Comparison of ENCODE assay signal across 27 mouse cellular contexts in the genomic region with DNA sequence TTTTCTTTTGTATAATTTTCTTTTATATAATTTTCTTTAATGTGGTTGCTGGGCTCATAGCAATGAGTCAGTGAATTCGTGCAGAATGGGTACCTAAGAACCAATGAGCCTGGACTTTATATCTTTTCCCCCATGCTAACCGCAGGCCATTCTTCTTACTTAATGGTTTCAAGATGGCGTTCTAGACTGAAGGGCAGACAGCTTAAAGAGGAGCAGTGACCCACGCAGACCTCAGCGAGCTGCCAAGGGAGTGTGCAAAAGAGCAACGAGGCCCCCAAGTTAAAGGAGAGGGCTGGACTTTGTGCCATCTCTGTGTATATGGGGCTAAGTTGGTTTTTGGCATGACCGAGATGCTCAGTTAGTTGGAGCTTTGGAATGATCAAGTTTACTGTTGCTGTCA. TPM values are rescaled to one million over a fixed set of nuclear protein-coding genes. Genes with fewer than 3 reads are reported as not detected.
DNase-seq lines count a peak whose midpoint lies in the region; ATAC-seq and TF ChIP-seq lines count a peak whose summit lies in the region.
"Had no signal": no experiment of that assay in that cellular context is flagged by ENCODE, and none has a peak within 500 bp of the region (broad histone marks: within the 10 kb centered on the region; RNA-seq: fewer than 3 reads in every experiment).

No protein-coding gene starts in this region.

- no peak overlapping the region for H3K9ac ChIP-seq in neural tube, embryonic 15.5 days (replicated peaks)
- H3K9ac ChIP-seq: hindbrain, embryonic 14.5 days; limb, embryonic 12.5 days; midbrain, embryonic 13.5 days; neural tube, embryonic 13.5 days had no signal

- H3K4me3 ChIP-seq in neural tube, embryonic 15.5 days (replicated peaks), result no peak overlapping the region
- no peak overlapping the region for H3K4me3 ChIP-seq in embryonic fibroblast, embryonic 13.5 days (ENCODE audit: insufficient read depth, low read length)
- H3K4me3 ChIP-seq: forebrain, embryonic 10.5 days; limb, embryonic 12.5 days; midbrain, embryonic 13.5 days; neural tube, embryonic 13.5 days had no signal

- no peaks in the 10 kb centered on the region for H3K27me3 ChIP-seq in neural tube, embryonic 15.5 days (replicated peaks)
- H3K27me3 ChIP-seq: midbrain, embryonic 13.5 days; neural tube, embryonic 13.5 days had no signal

- WGBS in neural tube, embryonic 15.5 days, result 21% methylated on average over 7 of the region's 7 CpGs

- DNase-seq in heart, adult 11 months, result peak; percentile 71
- DNase-seq in heart, adult 18-20 months, result no peak
- peak; percentile 36 for DNase-seq in neural tube, embryonic 10.5 days (ENCODE audit: extremely low spot score, low spot score)
- DNase-seq in gastrocnemius, postnatal 14 days, result no peak
- DNase-seq in right cerebral cortex, adult 2 months (ENCODE audit: low spot score in 2 of 2), result no peak
- DNase-seq: adrenal gland, postnatal 25 days; cerebellum, adult 8-10 months; gastrocnemius, postnatal 36 days; heart, postnatal 10 days; kidney, adult 18-20 months; lung, adult 18-20 months; lung, postnatal 14 days; right cerebral cortex, adult 18-20 months; thymus, adult 18-20 months; thymus, postnatal 36 days had no signal

- H3K4me1 ChIP-seq in neural tube, embryonic 15.5 days, result no peaks in the 10 kb centered on the region
- no peaks in the 10 kb centered on the region for H3K4me1 ChIP-seq in embryonic fibroblast, embryonic 13.5 days (ENCODE audit: control insufficient read depth, insufficient read depth, low read length)
- H3K4me1 ChIP-seq: midbrain, embryonic 13.5 days had no signal

- TF ChIP-seq CTCF in embryonic fibroblast, embryonic 13.5 days (IDR thresholded peaks at IDR 0.05; ENCODE audit: borderline replicate concordance, insufficient read depth, low read length), result no peak

- intact Hi-C loops in gastrocnemius, postnatal 14 days (cut with DNase I; ENCODE audit: low total_unique reads), result no loop called here

- no peak overlapping the region for H3K4me2 ChIP-seq in neural tube, embryonic 15.5 days
- H3K4me2 ChIP-seq: heart, embryonic 11.5 days; hindbrain, embryonic 14.5 days; limb, embryonic 12.5 days; liver, embryonic 11.5 days; midbrain, embryonic 13.5 days; neural tube, embryonic 13.5 days had no signal

- peaks cover 37% of the 10 kb centered on the region for H3K36me3 ChIP-seq in neural tube, embryonic 15.5 days
- H3K36me3 ChIP-seq: limb, embryonic 12.5 days had no signal

- no peaks in the 10 kb centered on the region for H3K9me3 ChIP-seq in neural tube, embryonic 15.5 days (replicated peaks)
- H3K9me3 ChIP-seq: forebrain, embryonic 10.5 days; limb, embryonic 12.5 days; midbrain, embryonic 13.5 days; neural tube, embryonic 13.5 days had no signal

- no peak for ATAC-seq in neural tube, embryonic 15.5 days (ENCODE audit: low FRiP score)
- ATAC-seq: forebrain, embryonic 16.5 days; inflammation-experienced regulatory T-cells, adult 6 months; midbrain, embryonic 13.5 days had no signal

- H3K27ac ChIP-seq in neural tube, embryonic 15.5 days (replicated peaks), result no peak overlapping the region
- 0 out of 2 replicates have a peak overlapping the region, but pooled peaks have one; percentile 3 for H3K27ac ChIP-seq in embryonic fibroblast, embryonic 13.5 days (ENCODE audit: insufficient read depth, low read length)
- H3K27ac ChIP-seq: forebrain, embryonic 10.5 days; hindbrain, embryonic 14.5 days; kidney, postnatal 0 days; limb, embryonic 12.5 days; midbrain, embryonic 13.5 days; neural tube, embryonic 13.5 days had no signal

- no peak for TF ChIP-seq POLR2A in embryonic fibroblast, embryonic 13.5 days (IDR thresholded peaks at IDR 0.05; ENCODE audit: low read depth, low read length)

RNA-seq across cellular contexts. Expression of gene Pygl, which starts 32.4 kb away (rescaled TPM):
- total RNA-seq in heart, adult 18-20 months (2021), result 10 to 100 TPM in 1 of 2 experiments, 1 to 10 TPM in 1; 3.6 to 22.4 TPM
- 10.0 and 17.0 TPM in 2 replicates for polyA plus RNA-seq in neural tube, embryonic 15.5 days (2015; fragmentation: Nextera tagmentation; extraction: Ambion mirVana)
- 4.8 and 6.6 TPM in 2 replicates for polyA plus RNA-seq in embryonic fibroblast, embryonic 13.5 days (2011; ENCODE audit: insufficient read length, low read depth, missing spikeins)
- 1 to 10 TPM; 2.2 to 3.2 TPM for total RNA-seq in gastrocnemius, postnatal 14 days (2021)

Comparison
In these comparisons a context has a peak if more than half of its experiments do, and no peak if none do; other contexts are left out.
1. DNase-seq: peak in heart, adult 11 months (single experiment) and neural tube, embryonic 10.5 days (single experiment); none in heart, adult 18-20 months (0 of 2), gastrocnemius, postnatal 14 days (single experiment) and right cerebral cortex, adult 2 months (0 of 2).